Mouse (Mus musculus): ENCODE results near the gene C4bp. TPM values are rescaled to one million over a fixed set of nuclear protein-coding genes. Genes with fewer than 3 reads are reported as not detected.

The C4bp gene
- polyA plus RNA-seq, 1 experiment from 2014 or later = not detected

DNA sequence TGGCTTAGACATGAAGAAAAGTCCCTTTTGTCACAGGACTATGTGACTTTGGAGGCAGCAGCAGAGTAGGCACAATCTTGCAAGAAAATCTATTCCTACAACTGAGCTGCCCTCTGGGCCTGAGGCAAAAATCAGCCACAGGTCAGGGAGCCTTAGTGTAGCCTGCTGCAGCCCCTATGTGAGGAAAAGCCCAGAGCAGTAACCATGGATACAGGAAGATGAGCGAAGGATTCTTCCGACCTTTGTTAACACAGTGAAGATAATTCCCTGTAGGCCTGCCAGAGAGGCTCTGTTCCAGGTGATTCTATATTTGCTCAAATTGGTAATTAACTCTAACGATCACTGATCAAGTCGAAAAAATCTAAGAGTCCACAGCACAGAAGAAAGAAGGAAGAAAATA lies 17.3 kb downstream of the C4bp start:
- Histone ChIP-seq H3K4me3 (no peak overlapping the region), H3K27me3 (replicated peaks; ENCODE audit: low read depth, poor library complexity, severe bottlenecking) (no peaks in the 10 kb centered on the region), H3K4me1 (no peaks in the 10 kb centered on the region), H3K27ac (replicated peaks) (no peak overlapping the region), H3K9me3 (no peaks in the 10 kb centered on the region), H3K36me3 (replicated peaks) (no peaks in the 10 kb centered on the region)
- no peak for DNase-seq (ENCODE audit: low spot score)
- 65% methylated on average over 4 of the region's 4 CpGs for WGBS

DNA sequence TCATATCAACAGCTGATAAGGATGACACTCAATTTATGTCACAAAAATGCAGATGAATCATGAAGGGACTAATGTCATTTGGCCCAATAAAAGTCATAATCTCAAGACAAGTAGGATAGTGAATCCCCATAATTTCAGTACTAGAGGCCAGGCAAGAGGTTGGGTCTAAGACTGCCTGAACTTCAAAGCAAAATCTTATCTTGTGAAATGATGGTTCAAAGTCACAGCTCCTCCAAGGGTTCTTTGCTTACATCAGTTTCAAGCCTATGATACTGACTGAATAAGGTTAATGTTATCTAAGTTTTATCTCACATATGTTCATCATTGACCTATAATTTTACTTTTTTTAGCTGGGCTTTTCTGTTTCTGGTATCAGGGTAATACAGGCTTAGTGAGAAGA lies 20.5 kb downstream of the C4bp start:
- H3K36me3 ChIP-seq (replicated peaks) = no peaks in the 10 kb centered on the region
- H3K9me3 ChIP-seq = no peaks in the 10 kb centered on the region
- H3K27me3 ChIP-seq (replicated peaks; ENCODE audit: low read depth, poor library complexity, severe bottlenecking) = no peaks in the 10 kb centered on the region
- H3K27ac ChIP-seq (replicated peaks) = no peak overlapping the region
- no peak overlapping the region for H3K4me3 ChIP-seq
- DNase-seq (ENCODE audit: low spot score) = no peak
- no peaks in the 10 kb centered on the region for H3K4me1 ChIP-seq

DNA sequence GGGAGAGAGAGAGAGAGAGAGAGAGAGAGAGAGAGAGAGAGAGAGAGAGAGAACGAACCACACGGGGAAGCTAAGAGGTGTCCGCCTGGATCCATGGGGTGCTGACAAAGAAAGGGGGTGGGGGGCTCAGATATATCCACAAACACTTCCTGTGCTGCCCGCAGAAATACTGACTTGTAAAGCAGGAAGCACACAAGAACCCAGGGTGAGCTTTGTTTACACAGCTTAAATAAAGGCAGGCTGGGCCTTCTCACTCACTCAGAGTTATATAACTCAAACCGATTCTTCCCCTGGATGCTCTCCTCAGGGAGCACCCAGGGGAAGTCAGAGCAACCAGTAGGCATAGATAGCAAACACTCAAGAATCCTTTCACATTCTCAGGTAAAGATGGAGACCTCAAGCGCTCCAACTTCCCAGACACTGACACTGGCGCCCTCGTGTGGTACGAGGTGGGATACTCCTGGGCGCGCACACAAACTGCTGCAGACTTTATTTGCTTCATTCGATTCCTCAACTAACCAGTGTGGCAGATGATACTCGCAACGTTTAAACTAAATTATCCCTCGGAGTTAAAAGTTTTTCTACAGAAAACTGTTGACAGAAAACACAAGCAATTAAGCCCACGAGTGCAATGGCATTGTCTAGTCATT lies 27.5 kb downstream of the C4bp start:
- WGBS = 33% methylated on average over 16 of the region's 16 CpGs
- Histone ChIP-seq H3K27me3 (replicated peaks; ENCODE audit: low read depth, poor library complexity, severe bottlenecking) (no peaks in the 10 kb centered on the region), H3K27ac (replicated peaks) (no peak overlapping the region), H3K4me1 (no peaks in the 10 kb centered on the region), H3K9me3 (no peaks in the 10 kb centered on the region), H3K4me3 (no peak overlapping the region), H3K36me3 (replicated peaks) (no peaks in the 10 kb centered on the region)
- peak; percentile 82 for DNase-seq (ENCODE audit: low spot score)

DNA sequence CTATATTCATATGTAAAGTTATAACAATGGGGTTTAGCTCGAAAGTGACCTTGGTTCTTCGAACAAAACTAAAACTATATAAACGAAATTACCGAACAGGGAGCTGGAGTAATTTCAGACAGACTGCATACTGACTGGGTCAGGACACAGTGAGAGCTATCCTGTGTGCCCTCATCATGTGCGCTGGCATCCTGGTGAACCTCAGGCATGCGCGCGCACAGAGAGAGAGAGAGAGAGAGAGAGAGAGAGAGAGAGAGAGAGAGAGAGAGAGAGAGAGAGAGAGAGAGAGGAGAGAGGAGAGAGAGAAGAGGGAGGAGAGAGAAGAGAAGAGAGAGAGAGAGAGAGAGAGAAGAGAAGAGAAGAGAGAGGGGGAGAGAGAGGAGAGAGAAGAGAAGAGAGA lies 28.1 kb downstream of the C4bp start:
- Histone ChIP-seq H3K9me3 (no peaks in the 10 kb centered on the region), H3K36me3 (replicated peaks) (no peaks in the 10 kb centered on the region), H3K4me1 (no peaks in the 10 kb centered on the region), H3K27me3 (replicated peaks; ENCODE audit: low read depth, poor library complexity, severe bottlenecking) (no peaks in the 10 kb centered on the region), H3K4me3 (no peak overlapping the region), H3K27ac (replicated peaks) (no peak overlapping the region)
- 91% methylated on average over 8 of the region's 8 CpGs for WGBS
- no peak for DNase-seq (ENCODE audit: low spot score)

DNA sequence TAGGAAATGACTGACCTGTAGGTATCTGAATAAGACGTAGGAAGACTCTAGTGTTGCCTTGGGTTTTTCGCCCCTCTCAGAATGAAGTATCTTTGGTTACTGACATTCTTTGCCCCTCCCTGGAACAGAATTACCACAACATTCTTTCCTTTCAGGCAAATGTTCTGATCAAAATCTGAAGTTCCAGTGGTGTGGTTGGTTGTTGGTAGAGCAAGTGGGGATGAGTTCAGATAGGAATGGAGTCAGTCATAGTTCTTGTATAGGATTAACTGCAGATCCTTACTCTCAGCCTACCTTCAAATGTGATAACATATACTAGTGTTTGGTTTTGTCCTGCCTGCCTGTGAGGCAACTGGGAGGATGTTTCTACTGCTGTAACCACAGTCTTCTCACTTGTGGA lies 31.9 kb downstream of the C4bp start, which contains the start of gene Zp3r:
TSS of gene Zp3r (minus strand) at position 101 of the 400 bp plus-strand sequence.
- no peaks in the 10 kb centered on the region for H3K36me3 ChIP-seq (replicated peaks)
- H3K27ac ChIP-seq (replicated peaks) = no peak within 1 kb of the TSS
- WGBS = 92% methylated on average over 2 of the region's 2 CpGs
- H3K4me3 ChIP-seq = no peak within 1 kb of the TSS
- no peak for DNase-seq (ENCODE audit: low spot score)
- no peaks in the 10 kb centered on the region for H3K27me3 ChIP-seq (replicated peaks; ENCODE audit: low read depth, poor library complexity, severe bottlenecking)
- no peaks in the 10 kb centered on the region for H3K4me1 ChIP-seq
- no peaks in the 10 kb centered on the region for H3K9me3 ChIP-seq

DNA sequence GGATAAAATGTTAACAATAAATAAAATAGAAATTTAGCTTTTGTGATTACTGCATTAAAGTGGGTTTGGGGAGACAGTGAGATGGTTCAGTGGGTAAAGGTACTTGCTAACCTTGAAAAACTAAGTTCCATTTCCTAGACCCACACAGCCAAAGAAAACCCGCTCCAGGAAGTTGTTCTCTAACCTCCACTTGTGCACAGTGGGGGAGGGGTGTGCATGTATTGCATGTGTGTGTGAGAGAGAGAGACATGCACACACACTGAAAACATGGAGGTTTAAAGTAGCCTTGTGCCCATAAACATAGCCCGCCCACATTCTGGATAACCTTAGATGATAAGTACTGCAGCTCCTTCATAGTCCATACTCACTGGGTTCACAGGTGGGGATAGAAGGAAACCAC lies 65.1 kb downstream of the C4bp start:
- no peaks in the 10 kb centered on the region for H3K27me3 ChIP-seq (replicated peaks; ENCODE audit: low read depth, poor library complexity, severe bottlenecking)
- no peaks in the 10 kb centered on the region for H3K36me3 ChIP-seq (replicated peaks)
- WGBS = 93% methylated on average over 2 of the region's 2 CpGs
- no peak for DNase-seq (ENCODE audit: low spot score)
- no peaks in the 10 kb centered on the region for H3K4me1 ChIP-seq
- H3K27ac ChIP-seq (replicated peaks) = no peak overlapping the region
- no peak overlapping the region for H3K4me3 ChIP-seq
- no peaks in the 10 kb centered on the region for H3K9me3 ChIP-seq

DNA sequence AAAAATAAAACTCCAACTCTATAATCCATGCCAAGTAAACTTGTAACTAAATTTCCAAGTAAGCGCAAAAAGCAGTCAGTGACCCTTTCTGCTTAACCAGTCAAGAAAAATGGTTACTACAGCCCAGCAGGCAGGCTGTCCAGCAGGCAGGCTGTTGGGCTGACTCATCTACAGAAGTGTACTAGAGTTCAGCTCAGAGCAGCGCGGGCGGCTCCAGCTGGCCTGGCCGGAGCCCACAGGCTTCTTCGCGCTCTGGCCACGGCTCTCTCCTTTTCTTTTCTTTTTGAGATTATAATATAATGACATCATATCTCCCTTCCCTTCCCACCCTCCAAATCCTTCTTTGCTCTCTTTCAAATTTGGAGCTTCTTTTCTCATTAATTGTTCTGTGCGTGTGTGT lies 72.8 kb downstream of the C4bp start:
- DNase-seq (ENCODE audit: low spot score) = no peak
- H3K4me3 ChIP-seq = no peak overlapping the region
- 88% methylated on average over 9 of the region's 9 CpGs for WGBS
- H3K36me3 ChIP-seq (replicated peaks) = no peaks in the 10 kb centered on the region
- H3K27me3 ChIP-seq (replicated peaks; ENCODE audit: low read depth, poor library complexity, severe bottlenecking) = no peaks in the 10 kb centered on the region
- no peaks in the 10 kb centered on the region for H3K4me1 ChIP-seq
- H3K9me3 ChIP-seq = no peaks in the 10 kb centered on the region
- no peak overlapping the region for H3K27ac ChIP-seq (replicated peaks)

Other genes with a start within 250 kb of the C4bp start
- not detected in 2 replicates for gene Cd55b, start 238.6 kb downstream of the C4bp start, polyA plus RNA-seq (2016; fragmentation: Nextera tagmentation; extraction: Ambion mirVana)
- 2.1 and 3.6 TPM in 2 replicates for gene Cd55, start 198.9 kb downstream of the C4bp start, polyA plus RNA-seq (2016; fragmentation: Nextera tagmentation; extraction: Ambion mirVana)
- gene Zp3r, start 32.0 kb downstream of the C4bp start, polyA plus RNA-seq (2016; fragmentation: Nextera tagmentation; extraction: Ambion mirVana) = not detected in 2 replicates
- gene Gm29427, start 54.2 kb upstream of the C4bp start, polyA plus RNA-seq (2016; fragmentation: Nextera tagmentation; extraction: Ambion mirVana) = not detected in 2 replicates
- gene Yod1, start 55.7 kb upstream of the C4bp start, polyA plus RNA-seq (2016; fragmentation: Nextera tagmentation; extraction: Ambion mirVana) = 9.2 and 10.6 TPM in 2 replicates
- gene Pfkfb2, start 67.6 kb upstream of the C4bp start, polyA plus RNA-seq (2016; fragmentation: Nextera tagmentation; extraction: Ambion mirVana) = 4.2 and 4.6 TPM in 2 replicates
- gene AA986860, start 70.3 kb upstream of the C4bp start, polyA plus RNA-seq (2016; fragmentation: Nextera tagmentation; extraction: Ambion mirVana) = 0.47 and 0.72 TPM in 2 replicates
- not detected in 2 replicates for gene Fcamr, start 139.3 kb upstream of the C4bp start, polyA plus RNA-seq (2016; fragmentation: Nextera tagmentation; extraction: Ambion mirVana)
- gene Pigr, start 165.1 kb upstream of the C4bp start, polyA plus RNA-seq (2016; fragmentation: Nextera tagmentation; extraction: Ambion mirVana) = not detected in 2 replicates
- gene Fcmr, start 204.0 kb upstream of the C4bp start, polyA plus RNA-seq (2016; fragmentation: Nextera tagmentation; extraction: Ambion mirVana) = not detected in 2 replicates
- gene Il24, start 225.8 kb upstream of the C4bp start, polyA plus RNA-seq (2016; fragmentation: Nextera tagmentation; extraction: Ambion mirVana) = not detected in 2 replicates
- gene Il20, start 249.8 kb upstream of the C4bp start, polyA plus RNA-seq (2016; fragmentation: Nextera tagmentation; extraction: Ambion mirVana) = not detected in 2 replicates